Mouse (Mus musculus): Measurements from ENCODE around the gene Ubxn1.

DNA sequence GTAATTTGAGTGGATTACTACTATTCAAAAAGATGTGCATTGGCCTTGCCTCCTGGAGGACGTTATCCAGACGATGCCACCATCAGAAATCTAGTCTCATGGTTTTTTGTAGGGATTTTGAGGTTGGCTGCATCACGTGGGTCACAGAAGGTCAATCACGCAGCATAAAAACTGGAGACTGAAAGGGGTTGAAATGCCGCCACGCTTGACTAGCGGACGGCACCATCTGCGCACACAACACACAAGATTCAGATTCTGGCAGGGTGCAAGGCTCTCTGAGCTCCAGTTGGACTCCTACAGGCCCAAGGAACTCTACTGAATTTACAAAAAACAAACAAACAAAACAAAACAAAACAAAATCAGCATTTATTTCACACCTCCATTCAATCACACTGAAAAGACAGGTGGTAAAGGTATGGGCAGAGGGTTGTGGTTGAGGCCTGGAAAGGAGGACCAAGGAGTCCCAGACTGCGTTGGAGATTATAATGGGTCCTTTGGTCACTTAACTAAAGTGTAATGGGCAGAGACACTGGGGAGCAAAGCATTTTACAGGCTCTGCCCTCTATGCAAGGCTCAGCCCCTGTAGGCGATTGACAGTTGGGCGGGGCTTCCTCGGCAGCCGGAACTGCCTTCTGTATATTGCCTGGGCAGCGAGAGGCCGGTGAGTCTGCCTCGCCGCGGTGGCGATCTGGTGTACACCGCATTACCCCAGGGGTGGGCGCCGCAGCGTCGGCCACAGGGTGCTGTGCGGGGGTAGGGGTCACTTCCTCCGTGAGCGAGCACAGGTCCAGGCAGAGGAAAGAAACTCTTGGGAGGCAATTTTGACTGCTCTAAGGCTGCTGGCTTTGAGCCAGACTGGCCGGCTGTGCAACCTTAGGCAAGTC, 31.1 kb upstream of the Ubxn1 start:
- TF ChIP-seq CTCF (IDR thresholded peaks at IDR 0.05; ENCODE audit: low read depth) = peak; percentile 17; the same call in 1 of the 2 replicates
- TF ChIP-seq EP300 (IDR thresholded peaks at IDR 0.05; ENCODE audit: low read depth) = no peak

Data from liver, embryonic 14.5 days (tissue).